Mouse (Mus musculus): ENCODE data around the gene Nlgn2. TPM values are rescaled to one million over a fixed set of nuclear protein-coding genes. Genes with fewer than 3 reads are reported as not detected.

Nlgn2 gene
- total and polyA plus RNA-seq, 3 experiments, result 20.3 to 43.3 (median 29.8) TPM

GRCm38 (mm10) chr11:69880853-69881603 is 43.4 kb upstream of the Nlgn2 start, which contains the start of gene Kctd11 (continued):
- TF ChIP-seq TAL1 (IDR thresholded peaks at IDR 0.05; ENCODE audit: low read length) (no peak), E2F4 (IDR thresholded peaks at IDR 0.05; ENCODE audit: borderline replicate concordance, low read depth, low read length) (no peak), MXI1 (IDR thresholded peaks at IDR 0.05; ENCODE audit: low read depth, low read length) (no peak)

- H3K27me3 ChIP-seq (ENCODE audit: control insufficient read depth in 1 of 2, insufficient read depth in 2 of 2, low read length in 2 of 2), result no peaks in the 10 kb centered on the region
- H3K9me3 ChIP-seq (replicated peaks; ENCODE audit: insufficient read depth, low read length), result no peaks in the 10 kb centered on the region
- TF ChIP-seq USF2 (IDR thresholded peaks at IDR 0.05; ENCODE audit: borderline replicate concordance in 1 of 2, insufficient read depth in 1 of 2, low read depth in 1 of 2, low read length in 2 of 2) (no peak), TCF12 (IDR thresholded peaks at IDR 0.05; ENCODE audit: low read depth, low read length) (no peak), ZNF384 (IDR thresholded peaks at IDR 0.05; ENCODE audit: low read depth, low read length) (no peak), MYB (IDR thresholded peaks at IDR 0.05; ENCODE audit: low read depth, low read length) (no peak), RCOR1 (IDR thresholded peaks at IDR 0.05; ENCODE audit: low read depth, low read length) (no peak), POLR2A (IDR thresholded peaks at IDR 0.05; ENCODE audit: control insufficient read depth in 1 of 2, insufficient read depth in 1 of 2, low read depth in 1 of 2, low read length in 2 of 2, poor library complexity in 1 of 2) (no peak), KAT2A (conservative IDR thresholded peaks at IDR 0.05; ENCODE audit: low read depth, low read length) (no peak), TAL1 (IDR thresholded peaks at IDR 0.05; ENCODE audit: low read length) (no peak), MAZ (IDR thresholded peaks at IDR 0.05; ENCODE audit: low read depth, low read length) (no peak), CHD1 (IDR thresholded peaks at IDR 0.05; ENCODE audit: low read depth, low read length) (no peak), HCFC1 (IDR thresholded peaks at IDR 0.05; ENCODE audit: low read depth, low read length) (no peak), SMC3 (IDR thresholded peaks at IDR 0.05; ENCODE audit: low read depth, low read length) (no peak), MAFK (IDR thresholded peaks at IDR 0.05; ENCODE audit: borderline replicate concordance, low read depth, low read length) (no peak), POLR2AphosphoS2 (IDR thresholded peaks at IDR 0.05; ENCODE audit: low read length) (no peak), CTCF (IDR thresholded peaks at IDR 0.05 in 2 of 3, conservative IDR thresholded peaks at IDR 0.05 in 1 of 3; ENCODE audit: control insufficient read depth in 1 of 3, insufficient read depth in 1 of 3, low read depth in 2 of 3, low read length in 3 of 3, poor library complexity in 1 of 3, severe bottlenecking in 1 of 3) (no peak), EP300 (IDR thresholded peaks at IDR 0.05; ENCODE audit: low read depth in 1 of 2, low read length in 2 of 2) (no peak), MAX (IDR thresholded peaks at IDR 0.05; ENCODE audit: low read length) (no peak), UBTF (IDR thresholded peaks at IDR 0.05; ENCODE audit: borderline replicate concordance, insufficient read depth, low read depth, low read length) (no peak), JUND (IDR thresholded peaks at IDR 0.05; ENCODE audit: low read depth, low read length) (no peak)
- no peak overlapping the region for H3K27ac ChIP-seq (ENCODE audit: control insufficient read depth, low read depth, low read length)
- H3K9ac ChIP-seq (ENCODE audit: control insufficient read depth, low read depth, low read length, poor library complexity, severe bottlenecking), result no peak overlapping the region
- no peak for DNase-seq (ENCODE audit: low read depth, low spot score)
- no peaks in the 10 kb centered on the region for H3K79me2 ChIP-seq (ENCODE audit: control insufficient read depth, insufficient read depth, low read length, poor library complexity)
- peaks cover 14 to 66% of the 10 kb centered on the region in 2 experiments for H3K4me1 ChIP-seq (ENCODE audit: control insufficient read depth in 1 of 2, insufficient read depth in 2 of 2, low read length in 2 of 2)
- H3K36me3 ChIP-seq (ENCODE audit: control insufficient read depth in 1 of 2, insufficient read depth in 2 of 2, low read length in 2 of 2), result peaks cover 0 to 39% of the 10 kb centered on the region in 2 experiments; a peak in 2 of 4 replicates
- H3K4me3 ChIP-seq (ENCODE audit: control insufficient read depth in 1 of 2, insufficient read depth in 1 of 2, low read depth in 2 of 2, low read length in 2 of 2), result peak overlapping the region in 1 of 2 experiments; percentile 30; a peak in 2 of 4 replicates
Observed at GRCm38 (mm10) chr11:69880506-69880852, 42.9 kb upstream of the Nlgn2 start.
